Mouse (Mus musculus): Measurements from ENCODE around the gene Csdc2. TPM values are rescaled to one million over a fixed set of nuclear protein-coding genes. Genes with fewer than 3 reads are reported as not detected.

Csdc2 gene
- polyA plus RNA-seq, 1 experiment from 2014 or later = 6.7 TPM

DNA sequence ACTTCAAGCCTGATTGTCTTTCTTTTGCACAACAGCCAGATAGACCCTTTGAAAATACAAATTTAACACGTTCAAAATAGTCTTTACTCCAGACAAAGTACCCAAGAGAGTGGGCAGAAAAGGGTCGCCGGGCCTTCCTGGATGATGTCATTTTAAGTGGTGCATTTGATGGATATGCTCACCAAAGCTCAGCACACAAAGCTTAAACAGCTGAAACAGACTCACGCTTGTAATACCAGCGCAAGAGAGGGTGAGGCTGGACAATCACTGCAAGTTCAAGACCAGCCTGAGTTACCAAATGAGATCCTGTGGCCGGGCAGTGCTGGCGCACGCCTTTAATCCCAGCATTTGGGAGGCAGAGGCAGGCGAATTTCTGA lies 10.1 kb upstream of the Csdc2 start:
- Histone ChIP-seq H3K4me2 (ENCODE audit: low read length) (peak overlapping the region; percentile 94), H3K9me3 (ENCODE audit: control insufficient read depth, low read length) (no peaks in the 10 kb centered on the region), H3K27ac (replicated peaks in 1 of 2; ENCODE audit: control insufficient read depth in 1 of 2, insufficient read depth in 1 of 2, low read depth in 2 of 2, low read length in 2 of 2) (no peak overlapping the region), H3K4me3 (ENCODE audit: control insufficient read depth in 1 of 2, insufficient read depth in 1 of 2, low read depth in 1 of 2, low read length in 2 of 2) (peak overlapping the region in 1 of 2 experiments; percentile 4; a peak in 1 of 4 replicates), H3K9ac (ENCODE audit: low read length) (0 out of 2 replicates have a peak overlapping the region, but pooled peaks have one; percentile 10), H3K27me3 (ENCODE audit: control insufficient read depth, insufficient read depth, low read length) (no peaks in the 10 kb centered on the region), H3K36me3 (ENCODE audit: control insufficient read depth, insufficient read depth, low read length) (no peaks in the 10 kb centered on the region), H3K4me1 (ENCODE audit: control insufficient read depth in 2 of 2, insufficient read depth in 2 of 2, low read length in 2 of 2) (peaks cover 10 to 13% of the 10 kb centered on the region in 2 experiments; a peak in 3 of 4 replicates)
- no peak for ATAC-seq (ENCODE audit: insufficient number of reproducible peaks, insufficient read depth, low FRiP score, low read depth)
- 36% methylated on average over 9 of the region's 9 CpGs for WGBS

DNA sequence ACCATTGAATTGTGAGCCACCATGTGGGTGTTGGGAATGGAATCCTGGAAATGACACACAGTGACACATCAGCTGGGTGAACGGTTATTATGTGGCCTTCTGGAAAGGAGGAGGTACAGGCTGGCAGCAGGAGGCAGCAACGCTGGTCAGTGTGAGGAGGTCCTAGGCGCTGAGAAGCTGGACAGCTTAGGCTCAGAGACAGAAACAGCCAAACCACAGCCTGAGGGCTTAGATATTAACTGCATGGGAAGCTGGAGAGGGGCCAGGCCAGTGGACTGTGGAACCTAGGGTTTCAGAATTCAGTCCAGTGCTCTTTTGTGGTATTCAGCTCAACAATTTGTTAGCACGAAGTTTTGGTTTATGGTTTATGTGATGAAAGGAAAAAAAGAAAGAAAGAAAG lies 8.8 kb upstream of the Csdc2 start:
- H3K36me3 ChIP-seq (ENCODE audit: control insufficient read depth, insufficient read depth, low read length) = no peaks in the 10 kb centered on the region
- WGBS = 54% methylated on average over 4 of the region's 4 CpGs

DNA sequence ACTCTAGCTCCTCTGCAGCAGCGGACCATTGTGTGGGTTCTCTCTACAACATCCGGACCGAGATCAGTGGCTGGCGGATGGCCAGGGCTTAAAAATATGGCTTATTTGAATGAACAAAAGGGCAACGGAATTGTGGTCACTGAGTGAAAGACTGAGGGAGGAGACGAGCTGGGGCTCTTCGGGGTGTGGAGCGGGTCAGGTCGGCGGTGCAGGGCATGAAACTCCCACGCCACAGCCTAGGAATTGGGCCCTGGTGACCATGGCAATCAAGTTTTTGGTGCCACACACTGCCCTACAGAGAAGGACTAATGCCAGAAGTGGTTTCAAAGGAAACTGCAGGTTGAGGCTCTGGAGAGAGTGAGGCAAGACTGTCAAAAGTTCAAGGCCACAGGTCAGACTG lies 8.3 kb upstream of the Csdc2 start:
- WGBS = 66% methylated on average over 11 of the region's 11 CpGs
- H3K4me3 ChIP-seq (ENCODE audit: control insufficient read depth in 1 of 2, insufficient read depth in 1 of 2, low read depth in 1 of 2, low read length in 2 of 2) = no peak overlapping the region
- H3K36me3 ChIP-seq (ENCODE audit: control insufficient read depth, insufficient read depth, low read length) = no peaks in the 10 kb centered on the region
- H3K4me2 ChIP-seq (ENCODE audit: low read length) = no peak overlapping the region
- H3K27ac ChIP-seq (replicated peaks in 1 of 2; ENCODE audit: control insufficient read depth in 1 of 2, insufficient read depth in 1 of 2, low read depth in 2 of 2, low read length in 2 of 2) = 0 out of 4 replicates have a peak overlapping the region, but pooled peaks of 1 of the 2 experiments have one; percentile 6
- no peak for ATAC-seq (ENCODE audit: insufficient number of reproducible peaks, insufficient read depth, low FRiP score, low read depth)
- no peaks in the 10 kb centered on the region for H3K27me3 ChIP-seq (ENCODE audit: control insufficient read depth, insufficient read depth, low read length)
- H3K4me1 ChIP-seq (ENCODE audit: control insufficient read depth in 2 of 2, insufficient read depth in 2 of 2, low read length in 2 of 2) = peaks cover 10 to 13% of the 10 kb centered on the region in 2 experiments; a peak in 3 of 4 replicates
- no peaks in the 10 kb centered on the region for H3K9me3 ChIP-seq (ENCODE audit: control insufficient read depth, low read length)
- H3K9ac ChIP-seq (ENCODE audit: low read length) = no peak overlapping the region

More for the DNA sequence above, 8.8 kb upstream of the Csdc2 start:
- no peaks in the 10 kb centered on the region for H3K9me3 ChIP-seq (ENCODE audit: control insufficient read depth, low read length)
- H3K4me3 ChIP-seq (ENCODE audit: control insufficient read depth in 1 of 2, insufficient read depth in 1 of 2, low read depth in 1 of 2, low read length in 2 of 2) = no peak overlapping the region
- no peak overlapping the region for H3K27ac ChIP-seq (replicated peaks in 1 of 2; ENCODE audit: control insufficient read depth in 1 of 2, insufficient read depth in 1 of 2, low read depth in 2 of 2, low read length in 2 of 2)
- H3K27me3 ChIP-seq (ENCODE audit: control insufficient read depth, insufficient read depth, low read length) = no peaks in the 10 kb centered on the region
- peaks cover 10 to 13% of the 10 kb centered on the region in 2 experiments; a peak in 3 of 4 replicates for H3K4me1 ChIP-seq (ENCODE audit: control insufficient read depth in 2 of 2, insufficient read depth in 2 of 2, low read length in 2 of 2)
- ATAC-seq (ENCODE audit: insufficient number of reproducible peaks, insufficient read depth, low FRiP score, low read depth) = no peak
- no peak overlapping the region for H3K4me2 ChIP-seq (ENCODE audit: low read length)
- H3K9ac ChIP-seq (ENCODE audit: low read length) = no peak overlapping the region

DNA sequence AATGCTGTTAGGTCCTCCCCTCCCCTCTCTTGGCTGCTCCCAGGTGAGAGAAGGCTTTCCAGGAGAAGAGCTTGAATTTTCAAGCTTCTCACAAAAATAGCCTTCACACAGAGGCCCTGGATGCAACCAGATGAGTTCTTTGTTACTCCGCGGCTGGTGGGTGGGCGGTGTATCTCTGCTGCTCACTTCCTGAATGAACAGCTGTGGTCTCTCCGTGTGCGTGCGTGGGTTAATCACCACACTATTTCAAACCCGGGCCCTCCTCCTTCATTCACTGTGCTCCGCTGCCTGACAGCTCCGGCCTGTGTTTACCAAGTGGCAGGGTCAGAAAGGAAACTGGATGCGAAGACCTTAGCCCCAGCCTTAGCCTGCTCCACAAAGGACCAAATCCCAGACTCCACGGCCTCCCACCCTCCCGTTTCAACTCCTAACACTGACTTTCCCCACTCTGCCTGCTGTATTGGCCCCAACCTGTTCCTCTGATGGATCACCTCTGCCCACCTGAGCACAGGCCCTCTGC lies 3.5 kb upstream of the Csdc2 start:
- WGBS = 35% methylated on average over 12 of the region's 12 CpGs
- H3K27ac ChIP-seq (replicated peaks in 1 of 2; ENCODE audit: control insufficient read depth in 1 of 2, insufficient read depth in 1 of 2, low read depth in 2 of 2, low read length in 2 of 2) = no peak overlapping the region
- H3K9me3 ChIP-seq (ENCODE audit: control insufficient read depth, low read length) = no peaks in the 10 kb centered on the region
- no peak overlapping the region for H3K9ac ChIP-seq (ENCODE audit: low read length)
- no peak for ATAC-seq (ENCODE audit: insufficient number of reproducible peaks, insufficient read depth, low FRiP score, low read depth)
- H3K4me2 ChIP-seq (ENCODE audit: low read length) = no peak overlapping the region
- H3K36me3 ChIP-seq (ENCODE audit: control insufficient read depth, insufficient read depth, low read length) = no peaks in the 10 kb centered on the region
- H3K27me3 ChIP-seq (ENCODE audit: control insufficient read depth, insufficient read depth, low read length) = no peaks in the 10 kb centered on the region; the same call in 1 of the 2 replicates
- H3K4me1 ChIP-seq (ENCODE audit: control insufficient read depth in 2 of 2, insufficient read depth in 2 of 2, low read length in 2 of 2) = peaks cover 11 to 13% of the 10 kb centered on the region in 2 experiments; a peak in 3 of 4 replicates
- H3K4me3 ChIP-seq (ENCODE audit: control insufficient read depth in 1 of 2, insufficient read depth in 1 of 2, low read depth in 1 of 2, low read length in 2 of 2) = no peak overlapping the region

DNA sequence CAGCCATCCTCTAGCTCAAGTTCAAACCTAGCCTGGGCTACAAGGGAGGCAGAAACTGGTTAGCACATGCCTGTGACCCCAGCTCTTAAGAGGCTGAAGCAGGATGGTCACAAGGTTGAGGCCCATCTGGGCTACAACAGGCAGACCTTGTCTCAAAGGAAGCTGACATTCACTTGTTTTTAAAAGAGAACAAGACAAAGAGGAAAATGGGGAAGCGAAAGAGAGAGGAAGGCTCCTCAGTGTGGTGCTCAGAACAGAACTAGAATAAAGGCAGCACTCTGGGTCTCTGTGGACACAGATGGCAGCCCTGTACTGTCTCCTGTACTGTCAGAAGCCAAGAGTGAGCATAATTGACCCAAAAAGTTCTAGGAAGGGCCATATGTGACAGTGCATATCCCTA lies 2.6 kb upstream of the Csdc2 start:
- no peak overlapping the region for H3K4me3 ChIP-seq (ENCODE audit: control insufficient read depth in 1 of 2, insufficient read depth in 1 of 2, low read depth in 1 of 2, low read length in 2 of 2)
- no peak overlapping the region for H3K27ac ChIP-seq (replicated peaks in 1 of 2; ENCODE audit: control insufficient read depth in 1 of 2, insufficient read depth in 1 of 2, low read depth in 2 of 2, low read length in 2 of 2)
- no peak overlapping the region for H3K9ac ChIP-seq (ENCODE audit: low read length)
- H3K9me3 ChIP-seq (ENCODE audit: control insufficient read depth, low read length) = no peaks in the 10 kb centered on the region
- H3K4me2 ChIP-seq (ENCODE audit: low read length) = no peak overlapping the region
- H3K27me3 ChIP-seq (ENCODE audit: control insufficient read depth, insufficient read depth, low read length) = no peaks in the 10 kb centered on the region; the same call in 1 of the 2 replicates
- H3K4me1 ChIP-seq (ENCODE audit: control insufficient read depth in 2 of 2, insufficient read depth in 2 of 2, low read length in 2 of 2) = peaks cover 11 to 13% of the 10 kb centered on the region in 2 experiments; a peak in 3 of 4 replicates
- WGBS = 83% methylated on average over 1 of the region's 1 CpGs
- H3K36me3 ChIP-seq (ENCODE audit: control insufficient read depth, insufficient read depth, low read length) = no peaks in the 10 kb centered on the region
- no peak for ATAC-seq (ENCODE audit: insufficient number of reproducible peaks, insufficient read depth, low FRiP score, low read depth)

DNA sequence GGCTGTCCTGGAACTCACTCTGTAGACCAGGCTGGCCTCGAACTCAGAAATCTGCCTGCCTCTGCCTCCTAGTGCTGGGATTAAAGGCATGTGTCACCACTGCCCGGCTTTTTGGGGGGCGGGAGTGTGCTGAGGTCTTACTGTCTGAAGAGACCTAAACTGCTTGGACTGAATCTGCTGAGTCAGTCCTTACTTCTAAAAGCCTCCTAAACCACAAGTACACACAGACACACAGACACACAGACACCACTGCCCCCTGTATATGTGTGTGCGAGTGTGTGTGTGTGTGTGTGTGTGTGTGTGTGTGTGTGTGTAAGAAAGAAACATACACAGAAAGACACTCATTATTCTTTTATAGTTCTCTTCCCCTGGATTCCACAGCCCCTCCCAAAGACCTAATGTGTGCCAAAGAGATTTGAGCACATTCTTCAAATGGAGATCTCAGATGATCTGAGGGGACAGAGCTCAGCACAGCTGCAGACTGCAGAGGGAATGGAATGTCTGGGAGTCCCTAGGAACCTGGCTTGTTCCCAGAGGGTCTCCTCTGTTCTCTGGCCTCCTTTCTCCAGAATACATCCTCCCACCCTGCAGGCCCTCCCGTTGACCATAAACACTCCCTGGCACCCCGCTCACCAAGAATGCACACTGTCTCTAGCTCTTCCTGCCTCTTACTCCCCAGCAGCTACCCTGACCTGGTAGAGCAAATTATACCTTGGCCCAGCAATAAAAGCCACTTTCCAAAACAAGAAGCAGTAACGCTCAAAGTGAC lies 506 bp upstream of the Csdc2 start:
- no peaks in the 10 kb centered on the region for H3K9me3 ChIP-seq (ENCODE audit: control insufficient read depth, low read length)
- H3K27me3 ChIP-seq (ENCODE audit: control insufficient read depth, insufficient read depth, low read length) = no peaks in the 10 kb centered on the region; the same call in 1 of the 2 replicates
- peak overlapping the region; percentile 70 for H3K4me2 ChIP-seq (ENCODE audit: low read length)
- no peaks in the 10 kb centered on the region for H3K36me3 ChIP-seq (ENCODE audit: control insufficient read depth, insufficient read depth, low read length)
- 43% methylated on average over 7 of the region's 7 CpGs for WGBS
- no peak for ATAC-seq (ENCODE audit: insufficient number of reproducible peaks, insufficient read depth, low FRiP score, low read depth)
- peak overlapping the region; percentile 65; the same call in 1 of the 2 replicates for H3K9ac ChIP-seq (ENCODE audit: low read length)
- peak overlapping the region in 1 of 2 experiments; percentile 19; a peak in 1 of 4 replicates for H3K27ac ChIP-seq (replicated peaks in 1 of 2; ENCODE audit: control insufficient read depth in 1 of 2, insufficient read depth in 1 of 2, low read depth in 2 of 2, low read length in 2 of 2)
- H3K4me1 ChIP-seq (ENCODE audit: control insufficient read depth in 2 of 2, insufficient read depth in 2 of 2, low read length in 2 of 2) = peaks cover 11 to 13% of the 10 kb centered on the region in 2 experiments; a peak in 3 of 4 replicates
- H3K4me3 ChIP-seq (ENCODE audit: control insufficient read depth in 1 of 2, insufficient read depth in 1 of 2, low read depth in 1 of 2, low read length in 2 of 2) = peak overlapping the region; percentile 42 to 51

DNA sequence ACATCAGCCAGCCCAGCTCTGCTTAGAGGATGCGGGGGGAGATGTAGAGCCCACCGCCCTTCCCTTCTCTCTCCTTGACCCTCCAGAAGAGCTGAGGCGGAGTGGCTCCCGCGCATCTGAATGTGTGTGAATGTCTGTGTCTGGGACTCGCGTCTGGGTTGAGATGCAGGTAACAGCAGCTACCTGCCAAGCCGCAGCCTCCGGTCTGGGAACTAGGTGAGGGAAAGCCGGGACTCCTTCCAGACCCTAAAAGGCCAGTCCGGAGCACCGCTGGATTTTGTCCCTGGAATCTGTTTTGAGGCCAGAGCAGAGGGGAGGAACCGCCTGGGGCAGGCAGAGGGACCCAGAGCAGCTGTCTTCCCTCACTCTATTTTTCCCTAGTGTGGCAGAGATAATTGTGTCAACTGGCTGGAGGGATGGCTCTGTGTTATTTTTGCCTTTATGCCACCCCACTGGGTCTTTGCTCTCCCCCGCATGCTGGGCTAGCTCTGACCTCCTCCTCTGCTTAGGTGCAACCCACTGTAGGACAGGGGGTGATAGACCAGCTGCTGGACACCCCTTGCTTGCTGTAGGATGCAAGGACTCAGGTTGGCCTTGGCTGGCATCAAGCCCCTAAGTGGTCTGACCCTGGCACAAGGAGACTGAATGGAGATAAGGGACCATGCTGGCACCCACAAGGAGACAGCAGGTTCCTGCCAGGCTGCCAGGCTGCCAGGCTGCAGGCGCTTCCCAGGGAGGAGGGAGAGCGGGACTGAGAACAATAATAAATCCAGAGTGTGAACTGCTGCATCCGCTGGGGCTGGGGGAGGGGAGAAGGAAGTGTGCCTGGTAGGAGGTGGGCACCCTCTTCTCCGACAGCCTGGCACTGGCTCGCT lies 776 bp downstream of the Csdc2 start:
- Histone ChIP-seq H3K9ac (ENCODE audit: low read length) (peak overlapping the region; percentile 65), H3K27me3 (ENCODE audit: control insufficient read depth, insufficient read depth, low read length) (no peaks in the 10 kb centered on the region; the same call in 1 of the 2 replicates), H3K9me3 (ENCODE audit: control insufficient read depth, low read length) (no peaks in the 10 kb centered on the region), H3K4me3 (ENCODE audit: control insufficient read depth in 1 of 2, insufficient read depth in 1 of 2, low read depth in 1 of 2, low read length in 2 of 2) (peak overlapping the region; percentile 42 to 51), H3K27ac (replicated peaks in 1 of 2; ENCODE audit: control insufficient read depth in 1 of 2, insufficient read depth in 1 of 2, low read depth in 2 of 2, low read length in 2 of 2) (peak overlapping the region in 1 of 2 experiments; percentile 44; a peak in 2 of 4 replicates), H3K4me1 (ENCODE audit: control insufficient read depth in 2 of 2, insufficient read depth in 2 of 2, low read length in 2 of 2) (peaks cover 11 to 13% of the 10 kb centered on the region in 2 experiments; a peak in 3 of 4 replicates), H3K4me2 (ENCODE audit: low read length) (peak overlapping the region; percentile 70), H3K36me3 (ENCODE audit: control insufficient read depth, insufficient read depth, low read length) (no peaks in the 10 kb centered on the region)
- WGBS = 13% methylated on average over 19 of the region's 19 CpGs
- 0 out of 2 replicates have a peak, but pooled peaks have one; percentile 18 for ATAC-seq (ENCODE audit: insufficient number of reproducible peaks, insufficient read depth, low FRiP score, low read depth)
